Mouse (Mus musculus): ENCODE measurements around the gene Dst. TPM values are rescaled to one million over a fixed set of nuclear protein-coding genes. Genes with fewer than 3 reads are reported as not detected.
"Not testable (repeated sequence)": the region's sequence is repeated elsewhere in the genome, so short reads cannot be mapped to it uniquely, and the experiment has no call there.

Dst gene
- polyA plus RNA-seq, 1 experiment: 49.7 TPM

- Histone ChIP-seq H3K79me2 (ENCODE audit: control insufficient read depth, insufficient read depth) (peaks cover 90% of the 10 kb centered on the region), H3K4me3 (no peak overlapping the region), H3K4me2 (ENCODE audit: low read depth) (peak overlapping the region; percentile 73), H3K27me3 (ENCODE audit: control insufficient read depth, insufficient read depth, insufficient read length) (no peaks in the 10 kb centered on the region), H3ac (ENCODE audit: control insufficient read depth, insufficient read length) (no peak overlapping the region), H3K36me3 (ENCODE audit: control insufficient read depth, insufficient read depth) (no peaks in the 10 kb centered on the region)
- no peak for TF ChIP-seq POLR2AphosphoS2 (IDR thresholded peaks at IDR 0.05; ENCODE audit: insufficient read length, low read depth)
Measured at GRCm38 (mm10) chr1:34060446-34060845, 152.4 kb downstream of the Dst start.

- no peaks in the 10 kb centered on the region for H3K27me3 ChIP-seq (ENCODE audit: control insufficient read depth, insufficient read depth, insufficient read length)
- H3K36me3 ChIP-seq (ENCODE audit: control insufficient read depth, insufficient read depth): no peaks in the 10 kb centered on the region
- no peak overlapping the region for H3ac ChIP-seq (ENCODE audit: control insufficient read depth, insufficient read length)
- peaks cover 90% of the 10 kb centered on the region for H3K79me2 ChIP-seq (ENCODE audit: control insufficient read depth, insufficient read depth)
- TF ChIP-seq MYOD1 (IDR thresholded peaks at IDR 0.05; ENCODE audit: control insufficient read depth in 1 of 3, insufficient read length in 2 of 3, low read depth in 2 of 3): no peak
- TF ChIP-seq CEBPB (IDR thresholded peaks at IDR 0.05; ENCODE audit: insufficient read depth, poor library complexity, severe bottlenecking): no peak
- no peak for TF ChIP-seq POLR2A (IDR thresholded peaks at IDR 0.05; ENCODE audit: insufficient read length, low read depth)
- no peak for TF ChIP-seq TCF3 (IDR thresholded peaks at IDR 0.05; ENCODE audit: insufficient read length, low read depth)
- no peak for TF ChIP-seq REST (IDR thresholded peaks at IDR 0.05; ENCODE audit: insufficient read depth, insufficient read length)
- TF ChIP-seq TCF12 (IDR thresholded peaks at IDR 0.05; ENCODE audit: insufficient read depth, poor library complexity, severe bottlenecking): no peak
- TF ChIP-seq E2F4 (IDR thresholded peaks at IDR 0.05; ENCODE audit: insufficient read depth): no peak
- no peak for TF ChIP-seq USF1 (IDR thresholded peaks at IDR 0.05; ENCODE audit: low read depth)
- TF ChIP-seq SRF (IDR thresholded peaks at IDR 0.05; ENCODE audit: control insufficient read depth, insufficient read length, low read depth): no peak
- no peak for TF ChIP-seq MYOG (IDR thresholded peaks at IDR 0.05; ENCODE audit: control insufficient read depth in 1 of 3, insufficient read depth in 1 of 3, insufficient read length in 2 of 3, low read depth in 2 of 3)
- TF ChIP-seq POLR2AphosphoS2 (IDR thresholded peaks at IDR 0.05; ENCODE audit: insufficient read length, low read depth): no peak
- TF ChIP-seq MAX (IDR thresholded peaks at IDR 0.05; ENCODE audit: low read depth): no peak
- peak overlapping the region; percentile 73 for H3K4me2 ChIP-seq (ENCODE audit: low read depth)
- no peak overlapping the region for H3K4me3 ChIP-seq
Measured at GRCm38 (mm10) chr1:34061078-34061477, 153.1 kb downstream of the Dst start.

- Histone ChIP-seq H3K36me3 (ENCODE audit: control insufficient read depth, insufficient read depth) (no peaks in the 10 kb centered on the region), H3K4me3 (no peak overlapping the region), H3K79me2 (ENCODE audit: control insufficient read depth, insufficient read depth) (peaks cover 90% of the 10 kb centered on the region), H3K27me3 (ENCODE audit: control insufficient read depth, insufficient read depth, insufficient read length) (no peaks in the 10 kb centered on the region), H3K4me2 (ENCODE audit: low read depth) (no peak overlapping the region), H3ac (ENCODE audit: control insufficient read depth, insufficient read length) (no peak overlapping the region)
- no peak for TF ChIP-seq CEBPB (IDR thresholded peaks at IDR 0.05; ENCODE audit: insufficient read depth, poor library complexity, severe bottlenecking)
Measured at GRCm38 (mm10) chr1:34061860-34062259, 153.8 kb downstream of the Dst start.

- Histone ChIP-seq H3K4me2 (ENCODE audit: low read depth) (no peak overlapping the region), H3K36me3 (ENCODE audit: control insufficient read depth, insufficient read depth) (no peaks in the 10 kb centered on the region), H3ac (ENCODE audit: control insufficient read depth, insufficient read length) (no peak overlapping the region), H3K79me2 (ENCODE audit: control insufficient read depth, insufficient read depth) (peaks cover 90% of the 10 kb centered on the region), H3K27me3 (ENCODE audit: control insufficient read depth, insufficient read depth, insufficient read length) (no peaks in the 10 kb centered on the region), H3K4me3 (no peak overlapping the region)
- no peak for TF ChIP-seq TCF12 (IDR thresholded peaks at IDR 0.05; ENCODE audit: insufficient read depth, poor library complexity, severe bottlenecking)
- no peak for TF ChIP-seq MYOG (IDR thresholded peaks at IDR 0.05; ENCODE audit: control insufficient read depth in 1 of 3, insufficient read depth in 1 of 3, insufficient read length in 2 of 3, low read depth in 2 of 3)
- no peak for TF ChIP-seq POLR2A (IDR thresholded peaks at IDR 0.05; ENCODE audit: insufficient read length, low read depth)
Measured at GRCm38 (mm10) chr1:34063943-34064342, 155.9 kb downstream of the Dst start.

GRCm38 (mm10) chr1:34065551-34066048 lies 157.6 kb downstream of the Dst start:
- TF ChIP-seq REST (IDR thresholded peaks at IDR 0.05; ENCODE audit: insufficient read depth, insufficient read length) (no peak), POLR2A (IDR thresholded peaks at IDR 0.05; ENCODE audit: insufficient read length, low read depth) (no peak), CEBPB (IDR thresholded peaks at IDR 0.05; ENCODE audit: insufficient read depth, poor library complexity, severe bottlenecking) (no peak), TCF3 (IDR thresholded peaks at IDR 0.05; ENCODE audit: insufficient read length, low read depth) (no peak), TCF12 (IDR thresholded peaks at IDR 0.05; ENCODE audit: insufficient read depth, poor library complexity, severe bottlenecking) (no peak), MYOD1 (IDR thresholded peaks at IDR 0.05; ENCODE audit: control insufficient read depth in 1 of 3, insufficient read length in 2 of 3, low read depth in 2 of 3) (no peak), MAX (IDR thresholded peaks at IDR 0.05; ENCODE audit: low read depth) (no peak), SRF (IDR thresholded peaks at IDR 0.05; ENCODE audit: control insufficient read depth, insufficient read length, low read depth) (no peak), USF1 (IDR thresholded peaks at IDR 0.05; ENCODE audit: low read depth) (no peak), E2F4 (IDR thresholded peaks at IDR 0.05; ENCODE audit: insufficient read depth) (no peak), MYOG (IDR thresholded peaks at IDR 0.05; ENCODE audit: control insufficient read depth in 1 of 3, insufficient read depth in 1 of 3, insufficient read length in 2 of 3, low read depth in 2 of 3) (no peak), POLR2AphosphoS2 (IDR thresholded peaks at IDR 0.05; ENCODE audit: insufficient read length, low read depth) (no peak)
- no peaks in the 10 kb centered on the region for H3K27me3 ChIP-seq (ENCODE audit: control insufficient read depth, insufficient read depth, insufficient read length)

GRCm38 (mm10) chr1:34066401-34066800 lies 158.4 kb downstream of the Dst start:
- not testable (repeated sequence) for H3ac ChIP-seq (ENCODE audit: control insufficient read depth, insufficient read length); H3K4me3 ChIP-seq; H3K36me3 ChIP-seq (ENCODE audit: control insufficient read depth, insufficient read depth); H3K27me3 ChIP-seq (ENCODE audit: control insufficient read depth, insufficient read depth, insufficient read length); H3K4me2 ChIP-seq (ENCODE audit: low read depth)
- peaks cover 100% of the 10 kb centered on the region for H3K79me2 ChIP-seq (ENCODE audit: control insufficient read depth, insufficient read depth)

More at GRCm38 (mm10) chr1:34065551-34066048, 157.6 kb downstream of the Dst start:
- Histone ChIP-seq H3K79me2 (ENCODE audit: control insufficient read depth, insufficient read depth) (peaks cover 99% of the 10 kb centered on the region), H3ac (ENCODE audit: control insufficient read depth, insufficient read length) (no peak overlapping the region), H3K36me3 (ENCODE audit: control insufficient read depth, insufficient read depth) (no peaks in the 10 kb centered on the region), H3K4me2 (ENCODE audit: low read depth) (no peak overlapping the region), H3K4me3 (no peak overlapping the region)

Data from myocyte (in vitro differentiated cells).